Mouse (Mus musculus) left cerebral cortex, postnatal 10 days (tissue): ENCODE data around the gene Olfr1215. TPM values are rescaled to one million over a fixed set of nuclear protein-coding genes. Genes with fewer than 3 reads are reported as not detected.
"Not testable (repeated sequence)": the region's sequence is repeated elsewhere in the genome, so short reads cannot be mapped to it uniquely, and the experiment has no call there.

Experiments used
- DNase-seq, 2 experiments: peaks; one replicate each; pipeline ENCODE4 v3.0.0; 2021 to 2022; ENCODE audit warnings: low spot score in 2 of 2, mixed read lengths in 1 of 2; ENCODE audit errors: extremely low spot score in 1 of 2
- intact Hi-C: fragments of 180-260 bp; cut with DNase I; formaldehyde crosslinking; loops from one replicate; pipeline ENCODE4 v1.15.1; 2025
- total RNA-seq, 2 experiments: library from RNA; stranded (reverse); gene quantifications; 2 replicates each; pipeline ENCODE4 v1.2.3; 2021

Gene Olfr1215
- not detected for total RNA-seq

DNA sequence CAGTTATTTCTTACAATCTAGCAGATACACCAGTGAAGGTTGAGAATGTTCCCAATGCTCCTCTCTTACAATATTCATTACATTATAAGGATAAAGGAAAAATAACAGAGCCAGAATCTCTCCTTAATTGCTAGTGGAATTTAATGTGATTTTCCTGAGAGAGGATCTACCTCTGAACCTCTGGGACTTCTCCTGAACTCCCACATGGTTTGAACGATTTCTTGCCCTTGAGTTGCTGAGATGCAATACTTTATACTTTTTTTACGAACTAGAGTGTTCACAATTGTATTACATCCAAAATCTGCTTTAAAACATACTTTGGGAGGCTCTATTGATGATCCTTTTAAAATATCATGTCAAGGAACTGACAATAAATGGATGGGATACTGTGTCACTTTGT is at the start of gene Olfr1215:
Gene Olfr1215 (minus strand): TSS at position 101 of the 400 bp plus-strand sequence.
- no peak for DNase-seq
- intact Hi-C loops, result no loop called here

DNA sequence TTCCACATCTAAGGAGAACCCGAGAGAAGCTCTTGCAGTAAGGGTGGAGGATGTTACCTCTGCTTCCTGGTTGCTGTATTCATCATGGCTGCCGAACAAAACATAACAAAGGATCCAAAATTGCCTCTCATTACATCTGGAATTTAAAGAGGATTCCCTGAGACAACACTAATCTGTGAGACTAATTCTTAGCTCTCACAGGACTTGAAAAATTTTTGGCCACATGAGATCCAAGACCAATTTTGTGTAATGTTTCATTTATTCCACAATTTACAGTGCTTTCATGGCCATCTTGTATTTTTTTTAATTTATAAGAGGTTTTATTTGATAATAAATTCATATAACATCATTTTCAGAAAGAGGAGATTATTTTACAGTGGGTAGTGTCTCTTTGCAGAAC is 25.2 kb upstream of the Olfr1215 start, which contains the start of gene Olfr1217:
Gene Olfr1217 (minus strand): TSS at position 101 of the 400 bp plus-strand sequence.
- intact Hi-C loops, result no loop called here
- no peak for DNase-seq

DNA sequence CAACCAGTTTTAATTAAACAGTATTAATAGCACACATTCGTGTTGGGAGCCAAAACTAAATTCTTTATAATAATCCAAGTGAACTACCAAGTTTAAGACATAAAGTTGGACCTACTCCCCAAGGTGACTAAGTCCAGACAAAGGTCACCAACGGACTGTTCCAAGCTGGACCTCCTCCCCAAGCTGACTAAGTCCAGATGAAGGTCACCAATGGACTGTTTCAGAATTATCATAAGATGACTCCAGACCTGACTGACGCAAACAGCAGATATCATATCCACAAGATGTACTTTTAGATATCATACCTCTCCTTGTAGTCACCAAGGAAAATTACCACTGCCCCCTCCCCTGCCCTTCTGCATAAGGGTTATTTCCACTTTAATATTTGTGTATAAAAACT is 14.7 kb upstream of the Olfr1215 start:
- intact Hi-C loops, DNase-seq: not testable (repeated sequence)

DNA sequence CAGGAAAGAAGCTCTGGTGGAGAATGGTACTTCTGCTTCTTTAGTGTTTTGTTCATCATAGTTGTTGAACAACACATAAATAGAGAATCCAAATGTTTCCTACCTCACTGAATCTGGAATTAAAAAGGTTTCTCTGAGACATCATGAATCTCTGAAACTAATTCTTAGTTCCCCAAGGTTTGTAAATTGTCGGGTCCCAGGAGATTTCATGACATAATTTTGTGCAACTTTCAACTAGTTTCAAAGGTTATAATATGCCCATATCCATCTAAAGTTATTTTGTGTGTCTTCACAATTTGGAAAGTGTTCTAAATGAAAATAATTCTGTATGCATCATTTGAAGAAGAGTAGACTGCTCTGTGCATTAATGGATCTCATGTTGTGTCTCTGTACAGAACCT is 11.5 kb upstream of the Olfr1215 start, which contains the start of gene Olfr1216:
Gene Olfr1216 (minus strand): TSS at position 101 of the 400 bp plus-strand sequence.
- no peak for DNase-seq
- intact Hi-C loops, result no loop called here

DNA sequence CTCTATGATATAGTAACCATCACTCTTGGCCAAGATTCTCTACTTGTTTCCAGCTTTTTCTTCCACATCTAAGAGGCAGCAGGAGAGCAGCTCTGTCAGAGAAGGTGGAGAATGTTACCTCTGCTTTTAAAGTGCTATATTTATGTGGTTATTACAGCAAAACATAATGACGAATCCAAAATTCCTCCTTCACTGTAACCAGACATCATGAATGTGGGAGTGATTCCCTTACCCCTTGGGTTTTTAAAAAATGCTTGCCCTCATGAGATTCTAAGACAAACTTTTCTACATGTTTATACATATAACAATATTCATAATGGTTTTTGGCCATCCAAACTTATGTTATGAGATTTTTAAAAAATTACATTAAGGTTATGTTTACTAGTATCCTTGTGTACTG is 14.2 kb downstream of the Olfr1215 start, which contains the start of gene Olfr1214:
Gene Olfr1214 (minus strand): TSS at position 101 of the 400 bp plus-strand sequence.
- no peak for DNase-seq
- intact Hi-C loops, result no loop called here

DNA sequence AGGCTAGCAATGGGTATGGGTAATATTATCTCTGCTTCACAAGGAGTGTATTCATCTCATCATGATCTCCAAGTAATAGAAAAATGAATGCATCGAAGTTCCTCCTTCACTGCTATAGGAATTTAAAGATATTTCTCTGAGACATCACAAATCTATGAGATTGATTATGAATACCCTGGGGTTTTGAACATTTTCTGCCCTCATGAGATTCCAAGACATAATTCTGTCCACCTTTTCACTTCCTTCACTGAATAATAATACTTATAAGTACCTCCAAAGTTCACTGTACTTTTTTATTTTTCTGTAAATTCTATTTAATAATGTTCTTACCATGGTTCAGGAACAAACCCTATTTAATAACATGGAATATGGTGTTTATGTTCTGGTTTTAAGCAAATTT is 26.6 kb downstream of the Olfr1215 start, which contains the start of gene Gm13762:
Gene Gm13762 (minus strand): TSS at position 101 of the 400 bp plus-strand sequence.
- intact Hi-C loops, result no loop called here
- no peak for DNase-seq

DNA sequence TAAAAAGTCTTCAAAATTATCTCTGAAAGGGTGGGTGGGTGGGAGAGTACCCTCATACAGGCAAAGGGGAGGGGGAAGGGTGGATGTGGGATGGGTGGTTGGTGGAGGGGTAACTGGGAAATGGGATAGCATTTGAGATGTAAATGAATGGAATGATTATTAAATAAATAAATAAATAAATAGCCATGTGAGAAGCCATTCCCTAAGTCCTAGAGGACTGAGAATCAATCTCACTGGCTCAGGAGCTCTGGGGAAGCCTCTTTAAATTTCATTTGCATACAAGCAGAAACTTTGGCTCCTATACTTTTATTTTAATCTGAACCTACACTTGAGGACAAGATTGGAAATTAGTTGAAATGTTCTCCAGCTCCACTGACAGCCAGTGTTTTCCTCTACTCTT is 53.1 kb downstream of the Olfr1215 start, which contains the start of gene Olfr1212:
Gene Olfr1212 (plus strand): TSS at position 301 of the 400 bp plus-strand sequence.
- intact Hi-C loops, result no loop called here
- no peak for DNase-seq

Other genes with a start within 250 kb of the Olfr1215 start
- gene Olfr1199, start 246.5 kb downstream of the Olfr1215 start, total RNA-seq, result not detected
- not detected for gene Olfr1200, start 236.5 kb downstream of the Olfr1215 start, total RNA-seq
- gene Olfr1201, start 213.9 kb downstream of the Olfr1215 start, total RNA-seq, result not detected
- not detected for gene Olfr1202, start 192.5 kb downstream of the Olfr1215 start, total RNA-seq
- gene Olfr1205, start 177.2 kb downstream of the Olfr1215 start, total RNA-seq, result not detected
- not detected for gene Olfr1204, start 157.7 kb downstream of the Olfr1215 start, total RNA-seq
- not detected for gene Olfr1206, start 143.7 kb downstream of the Olfr1215 start, total RNA-seq
- gene Olfr1208, start 104.7 kb downstream of the Olfr1215 start, total RNA-seq, result not detected
- not detected for gene Olfr1209, start 91.8 kb downstream of the Olfr1215 start, total RNA-seq
- not detected for gene Olfr1211, start 68.9 kb downstream of the Olfr1215 start, total RNA-seq
- not detected for gene Olfr1212, start 53.0 kb downstream of the Olfr1215 start, total RNA-seq
- gene Gm13762, start 26.7 kb downstream of the Olfr1215 start, total RNA-seq, result not detected
- not detected for gene Olfr1214, start 14.3 kb downstream of the Olfr1215 start, total RNA-seq
- gene Olfr1216, start 11.4 kb upstream of the Olfr1215 start, total RNA-seq, result not detected
- gene Olfr1217, start 25.1 kb upstream of the Olfr1215 start, total RNA-seq, result not detected
- gene Olfr1218, start 54.2 kb upstream of the Olfr1215 start, total RNA-seq, result not detected
- not detected for gene Olfr1219, start 76.5 kb upstream of the Olfr1215 start, total RNA-seq
- gene Olfr1220, start 99.9 kb upstream of the Olfr1215 start, total RNA-seq, result not detected
- gene Olfr1221, start 110.3 kb upstream of the Olfr1215 start, total RNA-seq, result not detected
- not detected for gene Olfr1222, start 126.1 kb upstream of the Olfr1215 start, total RNA-seq
- not detected for gene Olfr1223, start 144.6 kb upstream of the Olfr1215 start, total RNA-seq
- gene Olfr1224-ps1, start 157.1 kb upstream of the Olfr1215 start, total RNA-seq, result not detected
- gene Olfr1225, start 167.7 kb upstream of the Olfr1215 start, total RNA-seq, result not detected
- gene Olfr1226, start 193.1 kb upstream of the Olfr1215 start, total RNA-seq, result not detected
- not detected for gene Olfr1228, start 247.1 kb upstream of the Olfr1215 start, total RNA-seq